Mouse (Mus musculus) liver, postnatal 0 days (tissue): Measurements from ENCODE around the gene Aftph.

Experiments used
- CTCF ChIP-seq: sonication (generic); IDR thresholded peaks from 2 replicates; pipeline ENCODE4 v1.5.1; 2016; ENCODE audit warnings: antibody characterized with exemption, low read depth
- EP300 ChIP-seq: IDR thresholded peaks from 2 replicates; pipeline ENCODE4 v1.6.1; 2016; ENCODE audit warnings: antibody characterized with exemption, low read depth, mild to moderate bottlenecking

DNA sequence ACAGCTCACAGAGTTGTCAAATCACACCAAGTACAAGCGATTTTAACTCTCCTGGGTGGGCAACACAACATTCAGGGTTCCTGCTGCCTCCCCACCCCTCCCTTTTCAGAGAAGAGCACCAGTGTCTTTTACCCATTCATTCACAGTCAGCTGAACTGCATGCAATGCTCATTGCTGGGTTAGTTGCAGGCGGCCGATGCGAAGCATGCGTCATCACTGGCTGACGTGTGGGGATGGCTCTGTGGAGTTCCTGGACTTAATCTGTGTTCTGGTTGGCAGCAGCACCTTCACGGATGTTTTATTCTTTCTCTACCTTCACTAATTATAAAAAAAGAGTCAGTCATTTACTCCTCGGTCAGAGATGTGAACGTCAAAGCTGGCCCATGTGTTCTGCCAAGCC is 76.5 kb downstream of the Aftph start:
- no peak for TF ChIP-seq CTCF
- TF ChIP-seq EP300: no peak
